Mouse (Mus musculus) heart, adult 18-20 months (tissue): ENCODE measurements around the gene 1700049E17Rik1. TPM values are rescaled to one million over a fixed set of nuclear protein-coding genes. Genes with fewer than 3 reads are reported as not detected.
"Not testable (repeated sequence)": the region's sequence is repeated elsewhere in the genome, so short reads cannot be mapped to it uniquely, and the experiment has no call there.

ENCODE experiments used
- DNase-seq, 2 experiments: peaks; one replicate each; pipeline ENCODE4 v3.0.0; 2021 to 2022; ENCODE audit warnings: mixed read lengths in 1 of 2
- long read RNA-seq, 2 experiments: library from polyadenylated mRNA; stranded (forward); transcript quantifications; one replicate each; pipeline ENCODE4 v2.0.0; 2021
- total RNA-seq, 2 experiments: library from RNA; stranded (reverse); gene quantifications; 2 replicates each; pipeline ENCODE4 v1.2.3; 2021

1700049E17Rik1 gene
- not detected for total RNA-seq
- long read RNA-seq, experiment 1: 0 reads
- long read RNA-seq, experiment 2: 0 reads

- not testable (repeated sequence) for DNase-seq
Observed at GRCm38 (mm10) chr14:41924649-41925048, at the start of gene 1700049E17Rik1. Gene 1700049E17Rik1, plus strand, starts transcription at chr14:41924949.

- DNase-seq: not testable (repeated sequence)
Observed at GRCm38 (mm10) chr14:41907190-41907589, 17.6 kb upstream of the 1700049E17Rik1 start, which contains the start of gene Gm7980. Gene Gm7980, minus strand, starts transcription at chr14:41907290.

DNA sequence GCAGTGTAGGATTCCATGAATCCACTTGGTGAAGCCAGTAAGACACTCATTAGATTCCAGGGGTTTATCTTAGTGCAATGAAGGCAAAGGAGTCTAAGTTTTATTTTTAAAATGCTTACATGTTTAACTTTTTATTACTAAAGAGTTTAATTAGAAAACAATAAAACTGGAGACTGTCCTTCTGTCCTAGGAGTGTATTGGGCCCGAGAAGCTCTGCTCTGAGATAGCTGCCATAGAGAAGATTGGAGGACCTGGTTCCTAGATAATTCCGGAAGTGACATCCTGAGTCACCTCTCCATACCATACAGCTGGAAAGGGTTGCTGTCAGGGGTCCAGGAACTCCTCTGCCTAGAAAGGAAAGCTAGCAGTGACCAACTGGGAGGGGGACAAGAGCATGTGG lies 18.9 kb downstream of the 1700049E17Rik1 start, which contains the start of gene 1700024B05Rik:
Gene 1700024B05Rik, plus strand, starts transcription at position 301 of the 400 bp plus-strand sequence.
- not testable (repeated sequence) for DNase-seq

DNA sequence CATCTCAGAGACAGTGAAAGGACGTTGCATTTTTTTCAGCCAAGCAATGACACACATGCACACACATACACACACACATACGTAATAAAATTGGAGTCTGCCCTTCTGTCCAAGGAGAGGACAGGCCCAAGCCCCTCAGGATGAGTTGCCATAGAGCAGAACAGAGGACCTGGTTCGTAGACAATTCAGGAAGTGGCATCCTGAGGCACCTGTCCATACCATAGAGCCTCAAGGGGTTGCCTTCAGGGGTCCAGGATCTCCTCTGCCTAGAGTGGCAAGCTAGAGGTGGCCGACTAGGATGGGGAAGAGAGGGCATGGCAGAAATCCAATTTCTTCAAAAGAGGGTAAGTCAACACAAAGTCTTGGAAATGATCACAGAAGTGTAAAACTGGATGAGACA lies 39.3 kb downstream of the 1700049E17Rik1 start:
- DNase-seq: not testable (repeated sequence)

GRCm38 (mm10) chr14:41967827-41968226 lies 43.1 kb downstream of the 1700049E17Rik1 start, which contains the start of gene Gm6401:
Gene Gm6401, minus strand, starts transcription at chr14:41967927.
- DNase-seq: not testable (repeated sequence)

- not testable (repeated sequence) for DNase-seq
Observed at GRCm38 (mm10) chr14:41968596-41968995, 43.8 kb downstream of the 1700049E17Rik1 start.

Other genes with a start within 250 kb of the 1700049E17Rik1 start
- not detected for gene Gm8068, start 223.1 kb upstream of the 1700049E17Rik1 start, total RNA-seq
- not detected for gene Gm7929, start 174.3 kb upstream of the 1700049E17Rik1 start, total RNA-seq
- gene Gm47189, start 152.5 kb upstream of the 1700049E17Rik1 start, total RNA-seq: not detected
- not detected for gene Gm7980, start 17.7 kb upstream of the 1700049E17Rik1 start, total RNA-seq
- not detected for gene 1700024B05Rik, start 19.0 kb downstream of the 1700049E17Rik1 start, total RNA-seq
- not detected for gene Gm6401, start 43.0 kb downstream of the 1700049E17Rik1 start, total RNA-seq
- not detected for gene Gm3543, start 58.4 kb downstream of the 1700049E17Rik1 start, total RNA-seq
- not detected for gene Gm7951, start 192.4 kb downstream of the 1700049E17Rik1 start, total RNA-seq
- not detected for gene Gm17027, start 237.7 kb downstream of the 1700049E17Rik1 start, total RNA-seq